8 mouse cellular contexts compared by ENCODE assay signal in genomic region chr9:111460201-111460814, GRCm38 (mm10). TPM values are rescaled to one million over a fixed set of nuclear protein-coding genes. Genes with fewer than 3 reads are reported as not detected.
DNase-seq lines count a peak whose midpoint lies in the region; ATAC-seq and TF ChIP-seq lines count a peak whose summit lies in the region.

No protein-coding gene starts in this region.

- no peak overlapping the region for H3K9ac ChIP-seq in heart, postnatal 0 days (replicated peaks; ENCODE audit: low read depth, low read length)
- H3K9ac ChIP-seq in hindbrain, postnatal 0 days (replicated peaks; ENCODE audit: low read length), result no peak overlapping the region
- H3K9ac ChIP-seq in liver, embryonic 12.5 days, result no peak overlapping the region
- no peak overlapping the region for H3K9ac ChIP-seq in stomach, embryonic 15.5 days

- intact Hi-C loops in heart, postnatal 10 days (cut with DNase I), result no loop called here

- no peak for TF ChIP-seq EP300 in heart, postnatal 0 days (IDR thresholded peaks at IDR 0.05; ENCODE audit: low read depth)

- no peak overlapping the region for H3K27ac ChIP-seq in heart, postnatal 0 days (ENCODE audit: low read depth)
- H3K27ac ChIP-seq in hindbrain, postnatal 0 days, result no peak overlapping the region
- no peak overlapping the region for H3K27ac ChIP-seq in liver, embryonic 12.5 days
- H3K27ac ChIP-seq in stomach, embryonic 15.5 days, result no peak overlapping the region

- peak; percentile 30; the same call in 1 of the 2 replicates for ATAC-seq in heart, postnatal 0 days (ENCODE audit: insufficient read depth, low read depth)
- ATAC-seq in hindbrain, postnatal 0 days, result peak; percentile 27; the same call in 1 of the 2 replicates
- peak; percentile 71 for ATAC-seq in liver, embryonic 12.5 days
- ATAC-seq in stomach, embryonic 15.5 days (ENCODE audit: insufficient read depth, low FRiP score, low read depth), result peak; percentile 56; the same call in 1 of the 2 replicates

- WGBS in heart, postnatal 0 days, result 18% methylated on average over 6 of the region's 6 CpGs
- WGBS in hindbrain, postnatal 0 days, result 18% methylated on average over 6 of the region's 6 CpGs
- WGBS in liver, embryonic 12.5 days (ENCODE audit: insufficient replicate concordance), result 38% methylated on average over 6 of the region's 6 CpGs
- whole genome bisulfite sequencing in stomach, embryonic 15.5 days, result 47% methylated on average over 6 of the region's 6 CpGs

- H3K4me3 ChIP-seq in heart, postnatal 0 days (ENCODE audit: low read depth, low read length), result no peak overlapping the region
- H3K4me3 ChIP-seq in hindbrain, postnatal 0 days (ENCODE audit: low read length), result no peak overlapping the region
- no peak overlapping the region for H3K4me3 ChIP-seq in liver, embryonic 12.5 days
- no peak overlapping the region for H3K4me3 ChIP-seq in stomach, embryonic 15.5 days (replicated peaks)

- no peaks in the 10 kb centered on the region for H3K36me3 ChIP-seq in heart, postnatal 0 days (replicated peaks; ENCODE audit: control insufficient read depth, insufficient read depth, low read length)
- H3K36me3 ChIP-seq in hindbrain, postnatal 0 days (ENCODE audit: insufficient read depth, low read length), result no peaks in the 10 kb centered on the region
- H3K36me3 ChIP-seq in liver, embryonic 12.5 days, result no peaks in the 10 kb centered on the region
- H3K36me3 ChIP-seq in stomach, embryonic 15.5 days, result no peaks in the 10 kb centered on the region

- DNase-seq in heart, postnatal 0 days (ENCODE audit: low spot score), result no peak
- no peak for DNase-seq in heart, postnatal 10 days
- no peak for DNase-seq in hindbrain, postnatal 0 days (ENCODE audit: low spot score)
- DNase-seq in spleen, postnatal 36 days (ENCODE audit: low spot score in 2 of 2), result no peak
- DNase-seq in gastrocnemius, adult 18-20 months (ENCODE audit: low spot score), result no peak
- no peak for DNase-seq in heart, postnatal 4 days

- no peaks in the 10 kb centered on the region for H3K27me3 ChIP-seq in heart, postnatal 0 days (ENCODE audit: control insufficient read depth, insufficient read depth, low read length)
- no peaks in the 10 kb centered on the region for H3K27me3 ChIP-seq in hindbrain, postnatal 0 days (ENCODE audit: insufficient read depth, low read length)
- no peaks in the 10 kb centered on the region for H3K27me3 ChIP-seq in liver, embryonic 12.5 days (replicated peaks)
- H3K27me3 ChIP-seq in stomach, embryonic 15.5 days (replicated peaks), result no peaks in the 10 kb centered on the region

- no peak for TF ChIP-seq CTCF in heart, postnatal 0 days (IDR thresholded peaks at IDR 0.05; ENCODE audit: low read depth)
- no peak for TF ChIP-seq CTCF in hindbrain, postnatal 0 days (IDR thresholded peaks at IDR 0.05; ENCODE audit: low read depth)

- H3K4me2 ChIP-seq in heart, postnatal 0 days (ENCODE audit: low read depth, low read length), result no peak overlapping the region
- no peak overlapping the region for H3K4me2 ChIP-seq in hindbrain, postnatal 0 days (ENCODE audit: low read depth, low read length)
- no peak overlapping the region for H3K4me2 ChIP-seq in liver, embryonic 12.5 days
- H3K4me2 ChIP-seq in stomach, embryonic 15.5 days, result no peak overlapping the region

- H3K9me3 ChIP-seq in heart, postnatal 0 days (replicated peaks; ENCODE audit: control insufficient read depth, low read length), result no peaks in the 10 kb centered on the region
- H3K9me3 ChIP-seq in hindbrain, postnatal 0 days (ENCODE audit: low read length), result no peaks in the 10 kb centered on the region
- no peaks in the 10 kb centered on the region for H3K9me3 ChIP-seq in liver, embryonic 12.5 days (replicated peaks)
- no peaks in the 10 kb centered on the region for H3K9me3 ChIP-seq in stomach, embryonic 15.5 days

- no peaks in the 10 kb centered on the region for H3K4me1 ChIP-seq in heart, postnatal 0 days (ENCODE audit: control insufficient read depth, insufficient read depth)
- peaks cover 12% of the 10 kb centered on the region; the same call in 1 of the 2 replicates for H3K4me1 ChIP-seq in hindbrain, postnatal 0 days (ENCODE audit: insufficient read depth, low read length)
- H3K4me1 ChIP-seq in liver, embryonic 12.5 days, result no peaks in the 10 kb centered on the region
- peaks cover 7% of the 10 kb centered on the region; the same call in 1 of the 2 replicates for H3K4me1 ChIP-seq in stomach, embryonic 15.5 days

RNA-seq across cellular contexts. Expression of gene Dclk3, which starts 21.4 kb away (rescaled TPM):
- total RNA-seq in heart, postnatal 0 days (2014; rRNA removed; ENCODE audit: low replicate concordance), result not detected in 2 replicates
- 0.11 and 0.15 TPM in 2 replicates for polyA plus RNA-seq in heart, postnatal 0 days (2015; fragmentation: Nextera tagmentation; extraction: Ambion mirVana)
- under 1 TPM; 0.41 to 0.60 TPM for total RNA-seq in heart, postnatal 10 days (2021)
- total RNA-seq in hindbrain, postnatal 0 days (2014; rRNA removed), result 9.2 and 13.1 TPM in 2 replicates
- 8.8 and 9.9 TPM in 2 replicates for polyA plus RNA-seq in hindbrain, postnatal 0 days (2015; fragmentation: Nextera tagmentation; extraction: Ambion mirVana)
- polyA plus RNA-seq in liver, embryonic 12.5 days (2016; fragmentation: Nextera tagmentation; extraction: Ambion mirVana), result 0.07 and 0.13 TPM in 2 replicates
- 0.59 and 0.71 TPM in 2 replicates for polyA plus RNA-seq in stomach, embryonic 15.5 days (2015; fragmentation: Nextera tagmentation; extraction: Ambion mirVana)
- under 1 TPM; 0.30 to 0.36 TPM for total RNA-seq in gastrocnemius, adult 18-20 months (2021)
- under 1 TPM; 0.86 TPM for total RNA-seq in heart, postnatal 4 days (2021)
